Mouse (Mus musculus): ENCODE data around the gene Gm29735.

- TF ChIP-seq CTCF (IDR thresholded peaks at IDR 0.05; ENCODE audit: low read depth) (no peak), EP300 (IDR thresholded peaks at IDR 0.05; ENCODE audit: low read depth) (no peak)
Observed at GRCm38 (mm10) chr7:142201064-142201463, 44.2 kb upstream of the Gm29735 start, which contains the start of gene Krtap5-3.

All from liver, postnatal 0 days (tissue).